Mouse (Mus musculus) liver, postnatal 0 days (tissue): ENCODE data around the gene Gm6899.

Experiments used
- CTCF ChIP-seq: sonication (generic); IDR thresholded peaks from 2 replicates; pipeline ENCODE4 v1.5.1; 2016; ENCODE audit warnings: antibody characterized with exemption, low read depth
- EP300 ChIP-seq: IDR thresholded peaks from 2 replicates; pipeline ENCODE4 v1.6.1; 2016; ENCODE audit warnings: antibody characterized with exemption, low read depth, mild to moderate bottlenecking

GRCm38 (mm10) chr11:26604061-26604655, 11.1 kb downstream of the Gm6899 start:
- no peak for TF ChIP-seq CTCF
- TF ChIP-seq EP300, result no peak
